Mouse (Mus musculus): ENCODE measurements at regions not wholly inside any gene's neighbourhood (a gene's known extent, or its start where the extent isn't known, plus 50 kb on each side); places are given as distances from the start of the nearest gene placed in this dataset.
"Not testable (repeated sequence)": the region's sequence is repeated elsewhere in the genome, so short reads cannot be mapped to it uniquely, and the experiment has no call there.

DNA sequence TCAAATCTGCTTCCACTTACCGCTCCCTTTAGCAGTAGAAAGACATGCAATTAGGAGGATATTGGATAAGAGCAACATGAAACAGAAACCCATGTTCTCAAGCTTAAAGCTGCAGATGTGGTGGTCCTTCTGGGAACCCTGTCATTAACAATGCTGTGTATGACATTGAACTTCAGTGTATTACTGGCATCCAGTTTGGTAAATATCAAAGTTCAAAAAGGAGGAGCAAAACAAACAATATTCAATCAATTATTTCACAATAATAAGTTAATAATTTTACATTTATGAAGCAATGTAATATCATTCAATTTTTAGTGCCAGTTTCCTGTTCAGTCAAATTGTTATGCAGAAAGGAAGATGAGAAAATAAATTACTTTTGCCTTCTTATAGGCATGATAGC is 160.3 kb upstream of the Cfhr2 start:
- no peak for DNase-seq (ENCODE audit: low read depth, low spot score)

DNA sequence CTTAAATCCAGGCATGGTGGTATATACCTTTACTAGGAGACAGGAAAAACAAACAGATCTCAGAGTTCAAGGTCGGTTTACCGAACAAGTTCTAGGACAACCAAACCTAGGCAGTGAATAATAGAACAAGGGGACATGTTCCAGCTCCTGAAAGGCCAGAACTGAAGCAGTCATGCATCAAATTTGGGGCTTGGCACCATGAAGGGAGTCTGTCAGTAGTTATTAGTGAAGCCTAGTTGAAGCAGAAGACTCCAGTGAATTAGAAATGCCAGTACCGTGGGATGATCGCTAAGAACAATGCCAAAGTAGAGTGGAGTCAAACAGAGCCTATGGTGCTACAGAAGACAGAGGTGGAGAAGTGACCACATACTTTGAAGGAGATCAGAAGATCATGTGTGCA is 127.5 kb upstream of the Cfhr2 start:
- peak; percentile 2 for DNase-seq (ENCODE audit: low read depth, low spot score)

DNA sequence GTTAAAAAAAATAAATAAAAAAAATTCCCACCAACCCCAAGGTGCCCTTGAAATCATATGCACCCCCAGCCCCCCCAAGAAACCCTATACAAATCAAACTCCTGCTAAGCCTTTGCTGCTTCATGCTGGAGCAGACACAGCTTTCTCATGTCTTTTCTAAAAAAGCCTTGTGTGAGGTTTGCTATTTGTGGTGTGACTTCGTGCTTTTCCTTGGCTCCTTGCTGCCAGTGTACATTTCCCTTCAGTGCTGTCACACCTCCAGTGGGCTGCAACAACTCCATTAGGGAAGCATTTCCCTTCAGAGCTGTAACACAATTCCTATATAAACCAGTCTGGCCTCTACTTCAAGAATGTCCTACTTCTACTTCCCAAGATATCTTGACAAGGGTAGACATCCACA is 93.3 kb upstream of the Cfhr2 start:
- no peak for DNase-seq (ENCODE audit: low read depth, low spot score)

DNA sequence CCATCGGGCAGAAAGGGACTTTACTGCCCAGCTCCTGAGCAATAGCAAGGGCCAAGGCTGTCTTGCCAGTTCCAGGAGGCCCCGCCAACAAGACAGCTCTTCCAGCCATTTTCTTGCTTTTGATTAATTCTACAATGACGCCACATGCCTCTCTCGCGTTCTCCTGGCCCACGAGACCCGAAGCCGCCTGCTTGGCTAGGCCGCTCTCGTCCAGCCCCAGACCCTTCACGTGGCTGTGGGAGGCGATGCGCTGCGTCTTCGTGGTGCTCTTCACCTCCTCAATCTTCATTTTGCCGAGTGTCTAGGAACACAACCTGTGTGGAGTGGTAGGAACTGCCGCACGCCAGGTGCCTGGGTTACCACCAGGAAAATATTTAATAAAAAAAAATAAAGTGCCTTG is 70.8 kb upstream of the Cfhr2 start:
- DNase-seq (ENCODE audit: low read depth, low spot score), result not testable (repeated sequence)

All from retina, adult 2 months (tissue).